Mouse (Mus musculus) brown adipose tissue, adult 24 weeks (tissue): ENCODE results near the gene Ccn2. TPM values are rescaled to one million over a fixed set of nuclear protein-coding genes. Genes with fewer than 3 reads are reported as not detected.
"Not testable (repeated sequence)": the region's sequence is repeated elsewhere in the genome, so short reads cannot be mapped to it uniquely, and the experiment has no call there.

Source experiments
- H3K27ac ChIP-seq: fragments of 200-500 bp; replicated peaks from 2 replicates; pipeline ENCODE4 v1.5.1; 2012; ENCODE audit warnings: low read depth, mild to moderate bottlenecking, low read length
- H3K4me1 ChIP-seq: fragments of 200-500 bp; 2 replicates; pipeline ENCODE4 v1.6.1; 2012; ENCODE audit warnings: low read length, mixed read lengths; ENCODE audit not compliant: control insufficient read depth, insufficient read depth, insufficient read length
- H3K4me3 ChIP-seq: fragments of 200-500 bp; 2 replicates; pipeline ENCODE4 v1.5.1; 2012; ENCODE audit warnings: low read depth, mild to moderate bottlenecking, low read length, moderate library complexity; ENCODE audit not compliant: insufficient read depth
- polyA plus RNA-seq: library from polyadenylated mRNA; stranded (reverse); fragments of >200 nt; gene quantifications from 2 replicates; pipeline ENCODE4 v1.2.4, GENCODE M21; 2012; ENCODE audit not compliant: missing spikeins, insufficient read depth, insufficient read length

Ccn2 gene
- polyA plus RNA-seq, 1 experiment: 4.3 TPM

DNA sequence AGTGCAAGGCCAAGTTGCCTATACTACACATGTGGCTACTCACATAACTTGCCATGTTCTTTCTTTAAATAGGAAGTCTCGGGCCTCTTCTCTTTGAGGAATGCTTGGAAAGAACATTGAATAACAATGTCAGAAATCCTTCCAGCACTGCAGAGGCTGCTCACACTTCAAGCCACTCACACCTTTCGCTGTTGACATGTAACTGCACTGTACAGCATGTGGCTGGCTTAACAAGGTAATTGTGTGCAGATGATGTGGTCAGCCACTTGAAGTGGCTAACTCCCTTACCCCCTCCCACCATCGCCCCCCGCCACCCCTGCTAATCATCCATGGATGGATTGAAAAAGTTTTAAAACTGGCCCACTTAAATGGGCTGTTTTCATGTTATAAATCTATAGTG, 1.7 kb upstream of the Ccn2 start:
- H3K4me1 ChIP-seq: no peaks in the 10 kb centered on the region
- H3K27ac ChIP-seq: no peak overlapping the region
- no peak overlapping the region for H3K4me3 ChIP-seq

DNA sequence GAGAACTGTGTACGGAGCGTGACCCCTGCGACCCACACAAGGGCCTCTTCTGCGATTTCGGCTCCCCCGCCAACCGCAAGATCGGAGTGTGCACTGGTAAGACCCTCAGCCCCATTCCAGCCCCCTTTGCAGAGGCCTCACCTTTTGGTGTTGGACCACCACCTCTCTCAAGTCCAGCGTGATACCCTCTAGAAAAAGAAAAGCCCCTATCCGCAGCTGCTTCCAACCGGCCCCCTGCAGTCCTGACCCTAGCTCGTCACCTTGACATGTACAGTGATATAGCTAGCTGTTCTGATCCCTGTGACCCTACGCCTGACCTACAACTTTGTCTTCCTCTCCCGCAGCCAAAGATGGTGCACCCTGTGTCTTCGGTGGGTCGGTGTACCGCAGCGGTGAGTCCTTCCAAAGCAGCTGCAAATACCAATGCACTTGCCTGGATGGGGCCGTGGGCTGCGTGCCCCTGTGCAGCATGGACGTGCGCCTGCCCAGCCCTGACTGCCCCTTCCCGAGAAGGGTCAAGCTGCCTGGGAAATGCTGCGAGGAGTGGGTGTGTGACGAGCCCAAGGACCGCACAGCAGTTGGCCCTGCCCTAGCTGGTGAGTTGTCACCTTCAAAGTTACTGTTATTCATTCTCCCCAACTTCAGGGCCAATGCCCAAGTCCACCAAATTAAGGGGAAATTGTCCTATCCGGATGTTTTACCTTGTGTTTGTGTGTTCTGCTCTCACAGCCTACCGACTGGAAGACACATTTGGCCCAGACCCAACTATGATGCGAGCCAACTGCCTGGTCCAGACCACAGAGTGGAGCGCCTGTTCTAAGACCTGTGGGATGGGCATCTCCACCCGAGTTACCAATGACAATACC, 994 bp downstream of the Ccn2 start:
- H3K4me3 ChIP-seq: peak overlapping the region; percentile 58
- H3K4me1 ChIP-seq: no peaks in the 10 kb centered on the region
- H3K27ac ChIP-seq: no peak overlapping the region

DNA sequence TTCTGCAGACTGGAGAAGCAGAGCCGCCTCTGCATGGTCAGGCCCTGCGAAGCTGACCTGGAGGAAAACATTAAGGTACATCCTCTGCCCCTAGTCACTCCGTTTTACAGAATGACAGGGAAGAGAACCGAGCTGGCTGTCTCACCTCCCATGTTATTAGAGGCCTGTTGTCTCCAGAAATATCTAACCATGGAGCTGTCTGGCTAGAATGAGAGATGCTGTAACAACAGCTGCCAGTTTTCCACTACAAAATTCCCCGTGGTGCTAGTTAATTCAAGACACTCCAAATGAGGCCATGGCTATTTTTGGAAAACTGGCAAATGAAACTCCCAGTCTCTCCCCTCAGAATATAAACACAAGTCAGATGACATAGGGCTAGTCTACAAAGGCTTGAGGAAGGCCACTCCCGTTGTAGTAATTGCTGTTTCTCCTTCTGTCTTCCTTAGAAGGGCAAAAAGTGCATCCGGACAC, 1.7 kb downstream of the Ccn2 start:
- no peaks in the 10 kb centered on the region for H3K4me1 ChIP-seq
- H3K27ac ChIP-seq: no peak overlapping the region
- H3K4me3 ChIP-seq: peak overlapping the region; percentile 19; the same call in 1 of the 2 replicates

DNA sequence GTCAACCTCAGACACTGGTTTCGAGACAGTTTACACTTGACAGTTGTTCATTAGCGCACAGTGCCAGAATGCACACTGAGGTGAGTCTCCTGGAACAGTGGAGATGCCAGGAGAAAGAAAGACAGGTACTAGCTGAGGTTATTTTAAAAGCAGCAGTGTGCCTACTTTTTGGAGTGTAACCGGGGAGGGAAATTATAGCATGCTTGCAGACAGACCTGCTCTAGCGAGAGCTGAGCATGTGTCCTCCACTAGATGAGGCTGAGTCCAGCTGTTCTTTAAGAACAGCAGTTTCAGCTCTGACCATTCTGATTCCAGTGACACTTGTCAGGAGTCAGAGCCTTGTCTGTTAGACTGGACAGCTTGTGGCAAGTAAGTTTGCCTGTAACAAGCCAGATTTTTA, 2.5 kb downstream of the Ccn2 start:
- no peaks in the 10 kb centered on the region for H3K4me1 ChIP-seq
- no peak overlapping the region for H3K27ac ChIP-seq
- H3K4me3 ChIP-seq: no peak overlapping the region

DNA sequence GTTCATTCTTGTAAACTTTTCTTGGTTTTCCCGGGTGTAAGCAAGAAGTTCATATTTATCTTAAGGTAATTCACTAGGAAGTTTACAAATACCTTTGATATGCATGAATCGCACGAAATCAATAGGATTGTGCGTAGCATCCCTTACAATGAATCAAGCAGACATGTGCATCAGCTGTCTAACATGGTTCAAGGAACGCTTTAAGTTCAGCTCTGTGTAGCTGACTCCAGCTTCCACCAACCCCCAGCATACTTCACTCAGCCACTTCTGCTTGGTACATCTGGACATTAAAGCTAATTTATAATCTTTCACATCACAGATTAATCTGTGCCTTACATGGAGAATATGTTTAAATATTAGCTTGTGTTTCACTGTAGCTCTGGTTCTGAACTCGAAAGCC, 3.5 kb downstream of the Ccn2 start:
- Histone ChIP-seq H3K4me3 (no peak overlapping the region), H3K27ac (no peak overlapping the region), H3K4me1 (no peaks in the 10 kb centered on the region)

DNA sequence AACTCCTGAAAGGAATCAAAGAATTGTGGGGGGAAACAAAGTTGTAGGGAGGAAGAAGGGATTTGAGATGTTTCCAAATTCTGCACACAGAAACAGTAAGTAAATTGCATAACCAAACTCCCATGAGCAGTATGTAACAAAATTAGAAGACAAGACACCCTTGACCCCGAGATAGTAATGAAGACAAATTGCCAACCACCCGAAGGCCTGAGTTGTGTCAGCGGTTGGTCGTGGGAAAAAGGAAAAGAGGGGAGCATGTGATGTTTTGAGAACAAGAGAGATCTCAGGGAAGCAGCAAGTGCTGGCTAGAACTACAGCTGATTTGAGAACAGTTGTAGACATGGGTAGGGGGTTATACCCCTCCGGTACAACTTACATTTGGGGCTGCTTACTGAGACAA, 4.6 kb downstream of the Ccn2 start:
- Histone ChIP-seq H3K4me3 (no peak overlapping the region), H3K4me1 (no peaks in the 10 kb centered on the region), H3K27ac (no peak overlapping the region; the same call in 1 of the 2 replicates)

DNA sequence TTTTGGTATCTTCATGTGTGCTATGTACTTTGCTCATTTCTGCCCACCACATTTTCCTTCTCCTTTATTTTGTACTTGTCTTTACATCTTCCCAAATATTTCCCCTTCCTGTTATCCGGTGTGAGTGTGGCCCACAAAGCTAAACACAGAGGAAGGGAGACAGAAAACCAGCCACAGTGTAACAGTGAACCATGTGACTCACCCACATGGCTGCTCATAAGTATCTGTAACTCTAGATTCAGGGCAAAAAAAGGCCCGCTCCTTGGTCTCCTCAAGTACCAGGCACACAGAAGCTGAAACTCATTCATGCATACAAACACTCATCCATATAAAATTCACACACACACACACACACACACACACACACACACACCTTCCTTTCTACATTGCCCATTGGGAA, 7.8 kb downstream of the Ccn2 start:
- Histone ChIP-seq H3K27ac (no peak overlapping the region), H3K4me1 (no peaks in the 10 kb centered on the region), H3K4me3 (no peak overlapping the region)

DNA sequence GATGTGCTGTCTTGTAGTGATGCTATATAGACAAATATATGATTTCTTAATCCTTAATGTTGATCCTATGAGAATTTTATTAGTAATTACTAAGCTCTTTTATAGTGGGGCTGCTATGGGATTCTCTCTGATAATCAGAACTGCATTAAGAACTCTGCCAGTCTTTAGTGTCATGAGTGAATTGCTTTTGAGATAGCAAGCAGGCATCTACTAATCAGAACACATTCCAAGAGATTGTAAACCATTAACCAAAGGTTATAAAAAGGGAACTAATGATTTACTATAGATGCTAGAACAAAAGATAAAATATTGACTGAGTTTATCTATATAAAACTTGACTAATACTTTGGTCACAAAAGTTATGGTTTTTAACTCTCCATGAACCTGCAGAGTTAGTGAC, 8.5 kb downstream of the Ccn2 start:
- H3K4me1 ChIP-seq: no peaks in the 10 kb centered on the region
- no peak overlapping the region for H3K27ac ChIP-seq

DNA sequence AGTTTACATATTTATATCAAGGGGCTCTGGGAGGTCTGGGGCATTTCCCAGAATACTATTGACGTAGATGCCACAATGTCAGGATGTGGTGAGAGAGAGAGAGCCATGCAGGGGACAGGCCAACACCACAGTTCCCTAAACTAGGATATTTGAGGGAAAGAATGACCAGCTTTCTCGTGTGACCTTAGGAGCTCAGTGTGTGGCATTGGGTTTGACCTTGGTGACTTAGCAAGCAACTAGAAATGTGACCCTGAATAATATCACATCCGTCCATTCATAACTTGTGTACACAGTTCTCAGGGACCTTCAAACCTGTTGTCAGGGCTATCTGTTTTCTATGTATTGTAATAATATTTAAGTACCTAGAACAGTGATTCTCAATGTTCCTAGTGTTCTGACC, 13.9 kb downstream of the Ccn2 start:
- H3K4me3 ChIP-seq: no peak overlapping the region
- no peaks in the 10 kb centered on the region for H3K4me1 ChIP-seq
- no peak overlapping the region for H3K27ac ChIP-seq

More for the DNA sequence above, 8.5 kb downstream of the Ccn2 start:
- H3K4me3 ChIP-seq: no peak overlapping the region

DNA sequence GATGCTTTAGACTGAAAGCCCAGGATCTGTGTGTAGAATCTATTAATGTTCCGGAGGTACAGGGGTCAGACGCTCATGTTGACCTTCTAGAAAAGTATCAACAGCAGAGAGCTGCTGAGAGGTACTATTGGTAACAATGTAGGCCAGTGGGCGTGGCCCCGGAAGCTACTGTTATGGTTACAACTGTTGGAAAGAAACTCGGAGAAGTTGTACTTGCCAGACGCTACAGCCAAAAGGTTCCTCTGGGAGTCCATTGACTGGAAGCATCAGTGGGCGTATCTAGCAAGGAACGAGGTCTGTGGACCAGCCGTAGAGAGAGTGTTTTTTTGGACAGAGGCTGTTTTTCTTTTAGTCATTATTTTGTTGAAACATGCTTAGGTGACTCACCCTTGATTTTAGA, 14.5 kb downstream of the Ccn2 start:
- H3K4me3 ChIP-seq: no peak overlapping the region
- H3K27ac ChIP-seq: no peak overlapping the region
- no peaks in the 10 kb centered on the region for H3K4me1 ChIP-seq

DNA sequence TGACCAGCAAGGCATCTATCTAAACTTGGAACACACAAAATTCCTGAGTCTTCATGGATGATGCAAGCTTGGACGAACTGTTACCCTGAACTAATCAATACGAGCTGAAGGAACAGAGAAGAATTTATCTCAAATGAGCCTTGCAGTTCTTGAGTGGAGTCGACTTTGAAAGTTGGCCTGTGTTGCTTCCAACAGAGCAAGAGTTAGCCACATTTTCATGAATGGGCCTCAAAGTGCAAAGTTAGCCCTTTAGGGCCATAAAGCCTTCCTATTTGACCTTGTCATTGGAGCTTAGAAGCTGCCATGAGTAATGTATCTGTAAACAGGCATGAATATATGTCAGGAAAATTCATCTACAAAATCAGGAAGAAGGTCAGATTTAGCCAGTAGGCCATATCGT, 19.5 kb downstream of the Ccn2 start:
- no peak overlapping the region for H3K4me3 ChIP-seq
- no peak overlapping the region for H3K27ac ChIP-seq
- H3K4me1 ChIP-seq: no peaks in the 10 kb centered on the region

DNA sequence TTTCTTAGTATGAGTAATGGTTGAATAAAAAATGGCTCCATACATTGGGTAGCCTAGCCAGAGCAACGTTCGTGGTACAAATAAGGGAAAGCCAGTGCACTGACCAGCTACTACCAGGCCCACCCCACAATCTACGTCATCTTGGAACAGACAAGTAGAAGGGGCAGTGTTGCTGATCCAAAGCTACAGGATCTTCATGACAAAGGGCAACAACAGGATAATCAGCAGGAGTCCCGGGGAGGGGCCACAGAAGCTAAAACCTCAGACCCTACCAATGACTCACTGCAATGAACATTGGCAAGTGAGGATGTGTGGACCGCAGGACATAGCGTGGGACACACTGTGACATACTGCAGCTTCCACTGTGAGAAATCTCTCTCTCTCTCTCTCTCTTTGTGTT, 20.6 kb downstream of the Ccn2 start:
- H3K27ac ChIP-seq: no peak overlapping the region
- H3K4me1 ChIP-seq: no peaks in the 10 kb centered on the region
- H3K4me3 ChIP-seq: no peak overlapping the region

DNA sequence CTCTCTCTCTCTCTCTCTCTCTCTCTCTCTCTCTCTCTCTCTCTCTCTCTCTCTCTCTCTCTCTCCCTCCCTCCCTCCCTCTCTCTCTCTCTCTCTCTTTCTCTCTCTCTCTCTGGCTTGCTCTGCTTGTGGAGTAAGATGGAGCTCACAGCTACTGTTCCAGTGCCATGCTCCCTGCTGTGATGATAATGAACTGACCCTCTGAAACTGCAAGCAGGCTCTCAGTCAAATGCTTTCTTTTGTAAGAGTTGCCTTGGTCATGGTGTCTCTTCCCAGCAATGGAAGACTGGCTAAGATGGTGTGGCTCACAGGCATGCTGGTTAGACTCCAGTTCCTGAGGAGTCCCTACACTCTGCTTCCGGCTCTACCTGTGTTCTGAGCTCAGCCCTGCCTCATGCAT, 21.3 kb downstream of the Ccn2 start:
- H3K4me1 ChIP-seq, H3K27ac ChIP-seq, H3K4me3 ChIP-seq: not testable (repeated sequence)

DNA sequence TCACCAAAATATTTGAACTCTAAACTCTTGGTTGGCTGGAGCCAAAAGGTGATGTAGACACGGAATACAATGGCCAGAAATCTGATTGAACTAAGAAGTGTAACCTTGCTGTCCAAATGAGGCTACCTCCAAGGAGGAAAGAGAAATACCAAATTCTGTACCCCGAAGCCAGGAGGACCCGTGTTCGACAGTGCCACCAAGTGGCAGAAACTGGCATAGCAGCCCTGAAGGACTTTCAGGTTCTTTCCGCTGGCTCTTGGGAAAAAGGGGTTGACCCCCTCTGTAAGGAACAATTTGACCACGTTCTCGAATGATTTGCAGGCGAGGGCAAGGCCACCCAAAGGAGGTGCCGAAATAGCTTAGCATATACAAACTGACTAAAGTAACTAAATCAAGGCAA, 26.3 kb downstream of the Ccn2 start:
- no peak overlapping the region for H3K4me3 ChIP-seq
- no peaks in the 10 kb centered on the region for H3K4me1 ChIP-seq
- no peak overlapping the region for H3K27ac ChIP-seq

DNA sequence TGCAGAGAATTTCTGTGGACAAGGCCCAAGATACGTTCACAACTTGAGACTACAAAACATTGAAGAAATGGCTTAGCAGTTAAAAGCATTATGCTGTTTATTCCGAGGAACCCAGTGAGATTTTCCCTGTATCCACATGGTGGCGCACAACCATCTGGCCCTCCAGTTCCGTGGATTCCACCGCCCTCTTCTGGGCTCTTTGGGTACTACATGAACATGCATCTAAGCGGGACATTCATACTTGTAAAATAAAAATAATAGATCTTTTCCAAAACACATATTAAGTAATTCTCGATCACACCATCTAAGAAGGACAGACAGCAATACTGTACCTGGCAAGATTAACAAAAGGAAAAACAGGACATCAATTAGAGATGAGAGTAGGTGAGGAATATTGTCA, 27.3 kb downstream of the Ccn2 start:
- no peak overlapping the region for H3K4me3 ChIP-seq
- no peak overlapping the region for H3K27ac ChIP-seq

DNA sequence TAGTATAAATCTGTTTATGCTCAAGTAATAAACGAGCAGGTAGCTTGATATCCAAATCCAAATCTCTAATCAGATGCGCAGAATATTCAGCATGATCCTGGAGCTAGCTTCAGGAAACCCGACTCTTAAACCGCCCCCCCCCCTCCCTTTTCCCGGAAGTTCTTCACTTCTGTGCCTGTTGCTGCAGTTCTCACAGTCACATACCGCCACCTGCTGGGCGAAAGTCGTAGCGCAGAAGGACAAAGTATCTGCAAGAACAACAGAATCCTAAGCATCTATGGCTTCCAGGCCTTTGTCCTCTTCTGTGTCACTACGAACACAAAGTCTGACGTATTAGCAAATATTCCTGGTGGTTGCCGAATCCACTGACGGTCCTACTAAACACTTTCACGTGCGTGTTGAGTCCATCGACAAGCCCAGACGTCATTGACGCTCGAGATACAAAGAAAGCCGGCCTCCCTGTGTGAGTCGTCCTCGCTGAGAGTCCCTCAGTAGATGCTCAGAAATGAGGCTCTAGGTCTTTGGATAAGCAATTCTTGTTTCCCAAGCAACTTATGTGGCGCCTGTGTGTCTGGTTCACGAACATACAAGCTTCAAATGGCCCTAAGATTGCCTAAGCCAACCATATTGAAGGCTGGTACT, 29.9 kb downstream of the Ccn2 start:
- Histone ChIP-seq H3K27ac (no peak overlapping the region), H3K4me1 (no peaks in the 10 kb centered on the region), H3K4me3 (no peak overlapping the region)

More for the DNA sequence above, 27.3 kb downstream of the Ccn2 start:
- H3K4me1 ChIP-seq: no peaks in the 10 kb centered on the region
